Mouse (Mus musculus): Measurements from ENCODE around the gene Nxn.

DNA sequence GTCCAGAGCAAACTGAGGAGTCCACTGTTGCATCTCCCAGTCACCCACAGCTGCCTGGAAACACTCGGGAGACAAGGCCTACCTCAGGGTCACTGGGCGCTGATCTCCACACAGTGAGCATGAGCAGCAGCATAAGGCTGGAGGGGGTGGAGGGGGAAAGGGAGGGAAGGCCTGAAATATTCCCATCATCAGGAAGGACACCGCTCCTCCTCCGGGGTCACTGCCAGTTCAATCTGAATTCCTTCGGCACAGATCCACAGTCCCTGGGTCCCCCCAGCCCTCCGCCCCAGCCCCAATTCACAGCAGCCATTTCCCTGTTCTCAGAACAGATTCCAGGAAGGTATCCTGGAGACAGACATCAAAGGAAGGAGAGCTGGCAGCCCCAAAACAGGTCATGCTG lies 35.8 kb downstream of the Nxn start:
- TF ChIP-seq CTCF (IDR thresholded peaks at IDR 0.05; ENCODE audit: low read depth) (no peak), EP300 (IDR thresholded peaks at IDR 0.05; ENCODE audit: low read depth) (no peak)

Data from heart, postnatal 0 days (tissue).